Mouse (Mus musculus) cortical plate, adult 2 months (tissue): ENCODE measurements around the gene Dner.

Experiments
- CTCF ChIP-seq: fragments of 200-500 bp; IDR thresholded peaks from 2 replicates; pipeline ENCODE4 v1.5.1; 2011; ENCODE audit warnings: mild to moderate bottlenecking, control low read depth, low read length; ENCODE audit not compliant: insufficient read depth; ENCODE audit errors: extremely low read depth
- POLR2A ChIP-seq: fragments of 200-500 bp; IDR thresholded peaks from 2 replicates; pipeline ENCODE4 v1.6.1; 2011; ENCODE audit warnings: mild to moderate bottlenecking, low read length, control low read depth; ENCODE audit not compliant: insufficient read depth; ENCODE audit errors: extremely low read depth

DNA sequence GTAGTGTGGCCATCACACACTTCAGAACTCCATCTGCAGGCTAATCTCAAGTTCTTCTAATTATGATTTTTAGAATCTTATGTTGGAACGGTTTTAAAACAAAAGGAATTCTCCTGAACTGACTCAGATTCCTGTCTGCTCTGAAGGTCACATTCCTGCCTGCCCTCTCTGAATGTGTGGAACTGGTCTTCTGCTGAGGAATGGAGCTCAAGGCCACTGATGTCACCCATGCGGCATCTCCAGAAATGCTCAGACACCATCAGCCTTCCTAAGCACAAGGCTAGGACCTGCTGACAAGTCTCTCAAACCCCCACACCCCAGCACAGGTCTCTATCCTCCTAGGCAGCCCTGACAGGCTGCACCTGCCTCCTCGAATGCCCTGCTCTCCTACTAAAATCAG, 182.8 kb downstream of the Dner start:
- TF ChIP-seq CTCF (no peak), POLR2A (no peak)
